Mouse (Mus musculus) kidney, embryonic 14.5 days (tissue): ENCODE results near the gene Slc5a5. TPM values are rescaled to one million over a fixed set of nuclear protein-coding genes. Genes with fewer than 3 reads are reported as not detected.

Experiments used
- ATAC-seq: fragments of 200-750 bp; cut with Nextera tagmentation; 2 replicates; pipeline ENCODE4 v1.8.0; 2017; ENCODE audit warnings: moderate number of reproducible peaks, mild to moderate bottlenecking, moderate TSS enrichment, moderate library complexity; ENCODE audit not compliant: low FRiP score, low TSS enrichment
- H3K27ac ChIP-seq: fragments of 300-500 bp; sonication (generic); 2 replicates; pipeline ENCODE4 v1.5.1; 2014; ENCODE audit warnings: low read depth, mild to moderate bottlenecking, low read length, moderate library complexity, mixed read lengths
- H3K27me3 ChIP-seq: fragments of 300-500 bp; sonication (generic); 2 replicates; pipeline ENCODE4 v1.6.1; 2014; ENCODE audit warnings: mild to moderate bottlenecking, low read length; ENCODE audit not compliant: control insufficient read depth, insufficient read depth
- H3K36me3 ChIP-seq: fragments of 300-500 bp; sonication (generic); 2 replicates; pipeline ENCODE4 v1.6.1; 2014; ENCODE audit warnings: low read length, mixed read lengths; ENCODE audit not compliant: control insufficient read depth, insufficient read depth
- H3K4me1 ChIP-seq: fragments of 300-500 bp; sonication (generic); 2 replicates; pipeline ENCODE4 v1.6.1; 2014; ENCODE audit warnings: low read length, mixed read lengths; ENCODE audit not compliant: control insufficient read depth, insufficient read depth
- H3K4me2 ChIP-seq: fragments of 300-500 bp; sonication (generic); replicated peaks from 2 replicates; pipeline ENCODE4 v1.6.1; 2014; ENCODE audit warnings: low read depth, mild to moderate bottlenecking, low read length
- H3K4me3 ChIP-seq: fragments of 300-500 bp; sonication (generic); 2 replicates; pipeline ENCODE4 v1.5.1; 2014; ENCODE audit warnings: mild to moderate bottlenecking, low read length
- H3K9ac ChIP-seq: fragments of 300-500 bp; sonication (generic); 2 replicates; pipeline ENCODE4 v1.6.1; 2014; ENCODE audit warnings: low read depth, mild to moderate bottlenecking, low read length, moderate library complexity
- H3K9me3 ChIP-seq: fragments of 300-500 bp; sonication (generic); 2 replicates; pipeline ENCODE4 v1.6.1; 2016; ENCODE audit warnings: low read length; ENCODE audit not compliant: control insufficient read depth
- WGBS: fragments of 180-500 bp; shearing (Covaris S2); extraction: QIAGEN DNeasy Blood & Tissue Kit; methylation state at CpG from one replicate; pipeline ENCODE4 v1.1.7; 2014; 5-methylcytosine and 5-hydroxymethylcytosine counted together
- polyA plus RNA-seq: library from polyadenylated mRNA; unstranded; fragments of >200 nt; fragmentation: Nextera tagmentation; extraction: Ambion mirVana; gene quantifications from 2 replicates; pipeline ENCODE4 v1.2.1, GENCODE M21; 2014

Gene Slc5a5
- polyA plus RNA-seq, 1 experiment from 2014 or later: 0.09 TPM

- peaks cover 32% of the 10 kb centered on the region for H3K27me3 ChIP-seq
- no peak overlapping the region for H3K4me2 ChIP-seq
- H3K4me1 ChIP-seq: peaks cover 21% of the 10 kb centered on the region
- H3K9me3 ChIP-seq: no peaks in the 10 kb centered on the region
- H3K36me3 ChIP-seq: peaks cover 29% of the 10 kb centered on the region
- H3K27ac ChIP-seq: no peak overlapping the region
- no peak overlapping the region for H3K9ac ChIP-seq
- peak; percentile 33 for ATAC-seq
- H3K4me3 ChIP-seq: no peak overlapping the region
- 37% methylated on average over 12 of the region's 12 CpGs for WGBS
Measured at GRCm38 (mm10) chr8:70893656-70894384, 1.3 kb upstream of the Slc5a5 start.

- Histone ChIP-seq H3K27me3 (peaks cover 32% of the 10 kb centered on the region), H3K36me3 (peaks cover 29% of the 10 kb centered on the region), H3K9ac (0 out of 2 replicates have a peak overlapping the region, but pooled peaks have one; percentile 18), H3K4me3 (peak overlapping the region; percentile 31), H3K27ac (no peak overlapping the region), H3K4me2 (peak overlapping the region; percentile 42; the same call in 1 of the 2 replicates), H3K4me1 (peaks cover 16% of the 10 kb centered on the region), H3K9me3 (no peaks in the 10 kb centered on the region)
- WGBS: 26% methylated on average over 20 of the region's 20 CpGs
- ATAC-seq: no peak
Measured at GRCm38 (mm10) chr8:70892896-70893655, 519 bp upstream of the Slc5a5 start.

GRCm38 (mm10) chr8:70891356-70891755 is 1.2 kb downstream of the Slc5a5 start:
- H3K9ac ChIP-seq: no peak overlapping the region
- H3K27ac ChIP-seq: no peak overlapping the region
- peaks cover 29% of the 10 kb centered on the region for H3K36me3 ChIP-seq
- ATAC-seq: 0 out of 2 replicates have a peak, but pooled peaks have one; percentile 5
- no peak overlapping the region; the same call in none of the 2 replicates for H3K4me3 ChIP-seq
- peaks cover 16% of the 10 kb centered on the region for H3K4me1 ChIP-seq
- peaks cover 32% of the 10 kb centered on the region for H3K27me3 ChIP-seq
- WGBS: 7% methylated on average over 21 of the region's 21 CpGs
- H3K9me3 ChIP-seq: no peaks in the 10 kb centered on the region
- no peak overlapping the region; the same call in 1 of the 2 replicates for H3K4me2 ChIP-seq

GRCm38 (mm10) chr8:70890656-70891055 is 1.9 kb downstream of the Slc5a5 start:
- no peak overlapping the region for H3K4me3 ChIP-seq
- H3K4me1 ChIP-seq: peaks cover 14% of the 10 kb centered on the region
- H3K9ac ChIP-seq: no peak overlapping the region
- H3K27me3 ChIP-seq: peaks cover 32% of the 10 kb centered on the region
- H3K9me3 ChIP-seq: no peaks in the 10 kb centered on the region
- H3K4me2 ChIP-seq: no peak overlapping the region
- H3K36me3 ChIP-seq: peaks cover 22% of the 10 kb centered on the region
- 88% methylated on average over 5 of the region's 5 CpGs for WGBS
- ATAC-seq: no peak
- no peak overlapping the region for H3K27ac ChIP-seq

GRCm38 (mm10) chr8:70887669-70888068 is 4.9 kb downstream of the Slc5a5 start:
- no peak for ATAC-seq
- H3K4me2 ChIP-seq: no peak overlapping the region; the same call in 1 of the 2 replicates

GRCm38 (mm10) chr8:70885612-70886011 is 6.9 kb downstream of the Slc5a5 start:
- H3K4me2 ChIP-seq: no peak overlapping the region
- H3K9ac ChIP-seq: no peak overlapping the region
- H3K4me1 ChIP-seq: peaks cover under 1% of the 10 kb centered on the region; the same call in 1 of the 2 replicates
- no peak overlapping the region for H3K4me3 ChIP-seq
- H3K36me3 ChIP-seq: no peaks in the 10 kb centered on the region
- H3K27me3 ChIP-seq: peaks cover 4% of the 10 kb centered on the region
- ATAC-seq: no peak
- H3K27ac ChIP-seq: no peak overlapping the region
- no peaks in the 10 kb centered on the region for H3K9me3 ChIP-seq
- WGBS: 11% methylated on average over 12 of the region's 12 CpGs

More at GRCm38 (mm10) chr8:70887669-70888068, 4.9 kb downstream of the Slc5a5 start:
- Histone ChIP-seq H3K9me3 (no peaks in the 10 kb centered on the region), H3K27ac (no peak overlapping the region), H3K9ac (no peak overlapping the region), H3K4me1 (peaks cover 11% of the 10 kb centered on the region), H3K27me3 (peaks cover 25% of the 10 kb centered on the region), H3K36me3 (no peaks in the 10 kb centered on the region), H3K4me3 (no peak overlapping the region)
- WGBS: 1% methylated on average over 15 of the region's 18 CpGs

GRCm38 (mm10) chr8:70884683-70885082 is 7.9 kb downstream of the Slc5a5 start:
- no peaks in the 10 kb centered on the region for H3K9me3 ChIP-seq
- no peaks in the 10 kb centered on the region for H3K27me3 ChIP-seq
- no peak overlapping the region for H3K9ac ChIP-seq
- no peaks in the 10 kb centered on the region for H3K36me3 ChIP-seq
- whole genome bisulfite sequencing: 92% methylated on average over 10 of the region's 10 CpGs
- no peak for ATAC-seq
- no peak overlapping the region for H3K4me3 ChIP-seq
- no peak overlapping the region for H3K27ac ChIP-seq
- H3K4me2 ChIP-seq: no peak overlapping the region
- peaks cover 7% of the 10 kb centered on the region for H3K4me1 ChIP-seq

- ATAC-seq: no peak
- WGBS: 84% methylated on average over 4 of the region's 4 CpGs
- Histone ChIP-seq H3K4me1 (peaks cover 7% of the 10 kb centered on the region), H3K27me3 (no peaks in the 10 kb centered on the region), H3K27ac (no peak overlapping the region), H3K36me3 (no peaks in the 10 kb centered on the region), H3K9me3 (no peaks in the 10 kb centered on the region), H3K4me2 (no peak overlapping the region), H3K4me3 (no peak overlapping the region), H3K9ac (no peak overlapping the region)
Measured at GRCm38 (mm10) chr8:70884186-70884585, 8.4 kb downstream of the Slc5a5 start.

- 25% methylated on average over 11 of the region's 11 CpGs for WGBS
- Histone ChIP-seq H3K9ac (no peak overlapping the region), H3K36me3 (no peaks in the 10 kb centered on the region), H3K9me3 (no peaks in the 10 kb centered on the region), H3K4me2 (no peak overlapping the region), H3K27me3 (no peaks in the 10 kb centered on the region), H3K27ac (no peak overlapping the region), H3K4me1 (peaks cover 7% of the 10 kb centered on the region), H3K4me3 (no peak overlapping the region)
- no peak for ATAC-seq
Measured at GRCm38 (mm10) chr8:70880546-70880945, 12.0 kb downstream of the Slc5a5 start.
